Mouse (Mus musculus): ENCODE data around the gene Ssh2.

DNA sequence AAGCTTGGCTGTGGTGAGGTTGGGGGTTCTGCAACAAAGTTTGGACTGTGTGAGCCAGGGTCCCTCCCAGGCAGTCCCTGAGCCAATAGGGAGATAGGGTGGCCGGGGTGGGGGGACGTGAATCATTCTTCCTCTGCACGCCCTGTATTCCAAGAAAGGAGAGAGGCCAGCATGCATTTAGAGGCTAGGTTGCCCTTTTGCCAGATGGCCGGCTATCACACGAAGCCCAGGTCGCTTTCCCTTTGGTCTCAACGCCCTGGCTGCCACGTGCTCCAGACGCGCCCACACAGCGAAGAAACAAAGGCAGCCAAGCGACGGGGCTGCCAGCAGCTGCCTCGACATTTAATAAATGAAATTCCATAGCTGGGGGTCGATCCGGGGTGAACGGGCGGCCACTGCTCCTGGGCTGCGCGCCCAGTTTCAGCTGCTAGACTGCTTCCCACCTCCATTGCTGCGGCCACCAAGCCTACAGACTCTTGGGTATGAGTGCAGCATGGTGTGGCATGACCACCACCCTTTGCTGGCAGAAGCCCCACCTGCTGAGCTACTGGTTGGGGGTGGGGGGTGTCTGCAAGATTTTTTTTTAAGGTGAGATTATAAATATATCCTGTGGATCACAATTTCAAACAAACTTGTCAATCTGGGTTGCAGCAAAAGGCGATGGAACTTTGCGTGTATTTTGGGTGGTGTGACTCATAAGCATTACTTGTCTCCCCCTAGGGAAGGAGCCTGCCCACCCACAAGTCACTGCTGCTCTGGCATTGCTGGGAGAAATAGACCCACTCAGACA is 275.6 kb downstream of the Ssh2 start:
- TF ChIP-seq CTCF (IDR thresholded peaks at IDR 0.05; ENCODE audit: insufficient read depth, low read depth, low read length) (no peak), POLR2A (IDR thresholded peaks at IDR 0.05; ENCODE audit: insufficient read depth, low read depth, low read length) (no peak)
